Mouse (Mus musculus) liver, postnatal 0 days (tissue): ENCODE measurements around the gene Parp1. TPM values are rescaled to one million over a fixed set of nuclear protein-coding genes. Genes with fewer than 3 reads are reported as not detected.

ENCODE experiments used
- ATAC-seq: fragments of 200-750 bp; cut with Nextera tagmentation; 2 replicates; pipeline ENCODE4 v1.8.0; 2017; ENCODE audit warnings: mild to moderate bottlenecking, moderate library complexity
- DNase-seq: peaks from one replicate; pipeline ENCODE4 v3.0.0-alpha.2; 2016
- H3K27ac ChIP-seq: fragments of 300-500 bp; sonication (generic); 2 replicates; pipeline ENCODE4 v1.5.1; 2014; ENCODE audit warnings: antibody characterized with exemption, moderate library complexity, mild to moderate bottlenecking, low read depth
- H3K27me3 ChIP-seq: fragments of 300-500 bp; sonication (generic); 2 replicates; pipeline ENCODE4 v1.6.1; 2014; ENCODE audit warnings: low read length, control low read depth, mixed read lengths; ENCODE audit not compliant: insufficient read depth
- H3K36me3 ChIP-seq: fragments of 300-500 bp; sonication (generic); replicated peaks from 2 replicates; pipeline ENCODE4 v1.6.1; 2014; ENCODE audit warnings: mild to moderate bottlenecking, control low read depth, low read length, moderate library complexity, mixed read lengths; ENCODE audit not compliant: insufficient read depth
- H3K4me1 ChIP-seq: fragments of 300-500 bp; sonication (generic); 2 replicates; pipeline ENCODE4 v1.6.1; 2014; ENCODE audit warnings: antibody characterized with exemption, mild to moderate bottlenecking, control low read depth; ENCODE audit not compliant: insufficient read depth
- H3K4me2 ChIP-seq: fragments of 300-500 bp; sonication (generic); 2 replicates; pipeline ENCODE4 v1.6.1; 2014; ENCODE audit warnings: low read depth, mild to moderate bottlenecking, low read length, moderate library complexity, mixed read lengths
- H3K4me3 ChIP-seq: fragments of 300-500 bp; sonication (generic); 2 replicates; pipeline ENCODE4 v1.5.1; 2014; ENCODE audit warnings: low read depth, low read length
- H3K9ac ChIP-seq: fragments of 300-500 bp; sonication (generic); replicated peaks from 2 replicates; pipeline ENCODE4 v1.6.1; 2014; ENCODE audit warnings: mild to moderate bottlenecking, moderate library complexity
- H3K9me3 ChIP-seq: fragments of 300-500 bp; sonication (generic); 2 replicates; pipeline ENCODE4 v1.6.1; 2016; ENCODE audit warnings: mild to moderate bottlenecking, control low read depth, low read length, mixed read lengths
- CTCF ChIP-seq: sonication (generic); IDR thresholded peaks from 2 replicates; pipeline ENCODE4 v1.5.1; 2016; ENCODE audit warnings: antibody characterized with exemption, low read depth
- EP300 ChIP-seq: IDR thresholded peaks from 2 replicates; pipeline ENCODE4 v1.6.1; 2016; ENCODE audit warnings: antibody characterized with exemption, low read depth, mild to moderate bottlenecking
- WGBS: fragments of 180-500 bp; shearing (Covaris S2); extraction: QIAGEN DNeasy Blood & Tissue Kit; methylation state at CpG from one replicate; pipeline ENCODE4 v1.1.7; 2014; ENCODE audit not compliant: insufficient replicate concordance; 5-methylcytosine and 5-hydroxymethylcytosine counted together
- polyA plus RNA-seq: library from polyadenylated mRNA; unstranded; fragments of >200 nt; fragmentation: Nextera tagmentation; extraction: Ambion mirVana; gene quantifications from 2 replicates; pipeline ENCODE4 v1.2.1, GENCODE M21; 2015

The Parp1 gene
- polyA plus RNA-seq, 1 experiment from 2014 or later: 23.3 TPM

DNA sequence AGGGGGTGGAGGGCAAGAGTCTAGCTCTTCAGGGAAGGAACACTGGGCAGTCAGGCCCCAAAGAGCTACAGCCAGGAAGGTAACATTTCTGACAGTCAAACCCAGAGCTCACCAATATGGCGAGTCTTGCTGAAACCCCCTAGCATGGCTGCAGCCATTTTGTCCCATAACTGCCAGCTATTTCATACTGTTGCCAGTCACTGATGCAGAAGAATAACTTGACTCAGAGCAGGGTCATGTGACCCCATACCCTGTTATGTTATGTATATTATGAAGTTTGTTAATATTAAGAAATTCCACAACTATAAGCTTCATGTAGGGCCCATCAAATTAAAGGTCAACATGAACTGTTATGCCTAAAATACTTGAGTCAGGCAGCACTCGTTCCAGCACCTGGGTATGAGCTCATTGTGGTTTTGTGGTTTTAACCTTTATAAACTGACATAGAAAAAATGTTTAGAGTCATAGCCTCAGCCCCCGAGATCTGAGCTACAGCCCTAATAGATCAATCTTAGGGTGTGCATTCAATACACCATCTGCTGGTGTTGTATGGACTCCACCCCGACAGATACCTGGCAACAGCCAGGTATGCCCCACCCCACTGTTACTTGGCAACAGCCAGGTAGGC lies 22.7 kb upstream of the Parp1 start:
- 50% methylated on average over 4 of the region's 4 CpGs for WGBS
- Histone ChIP-seq H3K9me3 (no peaks in the 10 kb centered on the region), H3K4me3 (no peak overlapping the region), H3K4me1 (peaks cover 12% of the 10 kb centered on the region), H3K9ac (no peak overlapping the region), H3K27ac (no peak overlapping the region), H3K4me2 (no peak overlapping the region), H3K36me3 (no peaks in the 10 kb centered on the region), H3K27me3 (peaks cover 6% of the 10 kb centered on the region)
- TF ChIP-seq EP300 (no peak), CTCF (no peak)
- ATAC-seq (no peak), DNase-seq (no peak)

DNA sequence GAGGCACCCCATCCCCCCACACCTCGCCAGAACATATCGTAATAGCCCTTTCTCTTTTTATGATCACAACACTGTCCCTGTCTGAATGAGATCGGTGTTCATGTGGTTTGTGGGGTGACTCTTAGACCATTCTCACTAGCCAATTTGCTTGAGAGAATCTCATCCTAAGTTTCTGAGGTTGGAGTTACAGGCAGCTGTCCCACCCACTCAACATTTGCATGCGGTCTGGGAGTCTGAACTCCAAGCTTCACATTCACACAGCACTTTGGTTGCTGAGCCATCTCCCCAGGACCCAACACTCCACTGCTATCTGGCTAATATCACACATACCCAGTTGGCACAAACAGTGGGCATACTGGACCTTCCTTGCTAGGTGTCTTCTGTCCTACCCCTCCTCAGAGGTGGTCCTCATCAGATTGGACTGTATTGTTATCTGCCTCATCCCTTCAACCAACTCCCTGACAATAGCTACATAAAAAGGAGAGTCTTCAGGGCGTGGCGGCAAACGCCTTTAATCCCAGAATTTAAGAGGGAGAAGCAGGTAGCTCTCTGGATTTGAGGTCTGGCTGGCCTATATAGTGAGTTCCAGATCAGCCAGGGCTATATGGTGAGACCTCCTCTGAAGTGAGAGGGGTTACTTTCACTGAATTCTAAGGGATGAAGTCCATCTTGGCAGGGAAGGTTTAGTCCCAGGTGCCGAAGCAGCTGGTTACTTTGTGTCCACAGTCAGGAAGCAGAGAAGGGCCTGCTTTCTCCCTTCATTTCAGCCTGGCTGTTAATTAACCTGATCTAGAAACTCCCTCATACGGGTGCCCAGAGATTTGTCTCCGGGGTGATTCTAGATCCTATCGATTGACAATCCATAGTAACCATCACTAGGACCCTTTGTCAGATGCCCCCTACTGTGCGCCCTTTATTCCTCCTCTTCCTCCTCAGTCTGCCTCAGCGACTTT lies 21.6 kb upstream of the Parp1 start:
- Histone ChIP-seq H3K9ac (no peak overlapping the region), H3K27me3 (peaks cover 6% of the 10 kb centered on the region), H3K4me1 (peaks cover 12% of the 10 kb centered on the region), H3K9me3 (no peaks in the 10 kb centered on the region), H3K36me3 (no peaks in the 10 kb centered on the region), H3K4me3 (no peak overlapping the region), H3K27ac (no peak overlapping the region), H3K4me2 (peak overlapping the region; percentile 42; the same call in 1 of the 2 replicates)
- TF ChIP-seq CTCF (no peak), EP300 (no peak)
- WGBS: 58% methylated on average over 13 of the region's 13 CpGs
- ATAC-seq (no peak), DNase-seq (no peak)

DNA sequence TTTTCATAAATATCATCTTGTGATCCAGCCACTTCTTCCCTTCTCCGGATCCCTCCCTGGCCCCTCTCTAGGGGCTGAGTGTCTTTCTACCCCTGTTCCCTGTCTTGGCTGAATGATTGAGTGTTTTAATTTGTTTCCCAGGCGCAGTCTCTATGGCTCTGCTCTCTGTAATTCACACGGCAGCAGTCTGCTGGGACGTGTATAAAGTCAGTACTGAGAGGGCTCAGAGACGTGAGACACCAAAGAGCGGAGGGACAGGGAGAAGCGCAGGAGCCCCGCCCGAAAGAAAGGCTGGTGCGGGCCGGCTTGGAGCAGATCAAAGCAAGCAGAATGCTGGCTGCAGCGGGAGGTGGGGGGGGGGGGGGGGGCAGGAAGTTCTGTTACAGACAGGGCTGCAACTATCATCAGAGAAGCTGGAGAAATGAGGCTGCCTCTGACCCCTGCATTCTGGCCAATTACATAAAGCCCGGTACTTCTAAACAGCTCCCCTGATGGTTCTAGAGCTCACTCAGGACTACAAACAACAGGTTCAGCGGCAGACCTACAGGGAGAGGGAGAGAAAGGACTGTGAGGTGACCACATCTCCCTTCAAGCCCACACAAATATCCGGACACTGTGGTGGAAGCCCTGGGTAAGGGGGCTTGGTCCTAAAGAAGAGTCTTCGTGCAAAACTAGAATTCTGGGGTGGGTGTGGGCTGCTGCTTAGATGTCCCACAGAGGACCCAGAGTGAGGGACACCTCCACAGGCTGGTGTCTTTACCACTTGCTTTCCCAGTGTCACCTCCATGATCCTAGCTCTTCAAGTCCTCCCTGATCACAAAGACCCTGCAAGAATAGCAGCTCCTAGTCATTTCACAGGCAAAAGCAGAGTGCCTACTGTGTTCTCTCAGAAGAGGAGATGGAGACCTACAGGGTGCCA lies 20.7 kb upstream of the Parp1 start:
- H3K4me3 ChIP-seq: no peak overlapping the region
- peak overlapping the region; percentile 42 for H3K4me2 ChIP-seq
- H3K9ac ChIP-seq: no peak overlapping the region
- no peaks in the 10 kb centered on the region for H3K9me3 ChIP-seq
- DNase-seq (peak; percentile 32), ATAC-seq (peak; percentile 29)
- H3K27ac ChIP-seq: no peak overlapping the region
- peaks cover 6% of the 10 kb centered on the region for H3K27me3 ChIP-seq
- TF ChIP-seq EP300 (no peak), CTCF (no peak)
- WGBS: 6% methylated on average over 16 of the region's 16 CpGs
- H3K36me3 ChIP-seq: no peaks in the 10 kb centered on the region
- peaks cover 12% of the 10 kb centered on the region for H3K4me1 ChIP-seq

DNA sequence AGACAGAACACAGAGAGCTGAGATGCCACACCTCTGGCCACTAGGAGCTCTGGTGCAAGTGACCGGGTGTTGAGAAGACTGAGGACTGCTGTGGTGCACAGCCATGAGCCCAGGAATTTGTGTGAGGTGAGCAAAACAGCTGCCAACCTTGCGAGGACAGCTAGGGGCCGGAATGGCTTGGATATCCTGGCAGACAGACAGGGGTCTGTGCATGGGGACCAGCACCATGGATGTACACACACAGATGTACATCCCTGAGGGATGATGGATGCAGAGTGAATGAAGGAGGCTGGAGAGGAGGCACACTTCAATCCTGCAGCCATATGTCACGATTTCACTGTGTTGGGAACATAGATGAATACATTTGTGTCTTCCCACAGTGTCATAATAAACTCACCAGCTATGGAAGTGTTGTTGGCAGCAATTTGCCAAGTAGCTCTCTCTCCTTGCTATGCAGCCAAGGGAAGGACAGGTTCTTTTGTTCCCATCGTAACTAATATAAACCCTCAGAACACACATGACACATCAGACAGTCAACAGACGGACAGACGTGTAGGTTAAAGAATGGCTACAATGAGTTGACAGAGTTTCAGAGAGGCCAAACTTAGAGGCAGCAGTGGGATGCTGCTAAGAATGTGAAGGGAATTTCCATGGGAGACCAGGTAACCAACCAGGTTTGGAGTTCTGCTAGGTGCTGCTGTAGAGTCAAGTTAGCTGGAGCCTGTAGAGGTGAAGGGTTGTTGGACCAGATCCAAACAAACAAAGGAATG lies 19.0 kb upstream of the Parp1 start:
- Histone ChIP-seq H3K27ac (no peak overlapping the region), H3K27me3 (peaks cover 6% of the 10 kb centered on the region), H3K4me3 (no peak overlapping the region), H3K9me3 (no peaks in the 10 kb centered on the region), H3K9ac (no peak overlapping the region), H3K36me3 (no peaks in the 10 kb centered on the region), H3K4me1 (peaks cover 12% of the 10 kb centered on the region), H3K4me2 (no peak overlapping the region)
- ATAC-seq (no peak), DNase-seq (no peak)
- WGBS: 80% methylated on average over 7 of the region's 7 CpGs
- TF ChIP-seq EP300: no peak
- no peak for TF ChIP-seq CTCF

DNA sequence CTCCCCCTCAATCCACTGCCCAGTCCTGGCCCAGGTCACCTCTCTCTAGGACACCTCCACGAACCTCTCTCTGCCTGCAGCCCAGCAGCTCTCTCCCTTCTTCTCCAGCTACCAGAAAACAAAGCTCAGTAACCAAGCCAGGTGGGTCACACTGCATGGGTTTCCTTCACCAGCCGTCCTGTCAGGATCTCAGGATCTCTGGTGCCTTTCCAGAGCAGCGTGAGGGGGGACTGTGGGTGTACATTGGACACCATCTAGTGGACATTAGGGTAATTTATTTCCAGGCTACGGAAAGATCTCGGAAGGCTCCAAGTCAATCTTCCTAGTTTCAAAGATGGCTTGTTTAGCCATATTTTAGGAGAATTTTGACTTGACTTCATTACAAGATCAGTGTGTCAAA lies 18.0 kb upstream of the Parp1 start:
- no peak overlapping the region for H3K4me3 ChIP-seq
- H3K9me3 ChIP-seq: no peaks in the 10 kb centered on the region
- H3K27me3 ChIP-seq: peaks cover 6% of the 10 kb centered on the region
- 29% methylated on average over 5 of the region's 5 CpGs for WGBS
- no peaks in the 10 kb centered on the region for H3K36me3 ChIP-seq
- peaks cover 12% of the 10 kb centered on the region for H3K4me1 ChIP-seq
- TF ChIP-seq CTCF (peak; percentile 75), EP300 (no peak)
- H3K27ac ChIP-seq: no peak overlapping the region
- no peak overlapping the region for H3K9ac ChIP-seq
- no peak for ATAC-seq
- no peak overlapping the region for H3K4me2 ChIP-seq
- DNase-seq: no peak
